Mouse (Mus musculus) forebrain, embryonic 16.5 days (tissue): ENCODE results near the gene Actn1. TPM values are rescaled to one million over a fixed set of nuclear protein-coding genes. Genes with fewer than 3 reads are reported as not detected.

Experiments
- ATAC-seq: fragments of 200-750 bp; cut with Nextera tagmentation; 2 replicates; pipeline ENCODE4 v1.8.0; 2017; ENCODE audit warnings: mild to moderate bottlenecking, moderate library complexity
- H3K27ac ChIP-seq: fragments of 300-500 bp; sonication (generic); 2 replicates; pipeline ENCODE4 v1.5.1; 2014; ENCODE audit warnings: low read length, control low read depth
- H3K27me3 ChIP-seq: fragments of 300-500 bp; sonication (generic); replicated peaks from 2 replicates; pipeline ENCODE4 v1.6.1; 2014; ENCODE audit warnings: low read length; ENCODE audit not compliant: control insufficient read depth, insufficient read depth
- H3K36me3 ChIP-seq: fragments of 300-500 bp; sonication (generic); 2 replicates; pipeline ENCODE4 v1.6.1; 2014; ENCODE audit not compliant: control insufficient read depth, insufficient read depth
- H3K4me1 ChIP-seq: fragments of 300-500 bp; sonication (generic); replicated peaks from 2 replicates; pipeline ENCODE4 v1.6.1; 2014; ENCODE audit warnings: low read length; ENCODE audit not compliant: control insufficient read depth, insufficient read depth
- H3K4me2 ChIP-seq: fragments of 300-500 bp; sonication (generic); 2 replicates; pipeline ENCODE4 v1.6.1; 2014; ENCODE audit warnings: mild to moderate bottlenecking, low read length, control low read depth
- H3K4me3 ChIP-seq: fragments of 300-500 bp; sonication (generic); replicated peaks from 2 replicates; pipeline ENCODE4 v1.5.1; 2014; ENCODE audit warnings: mild to moderate bottlenecking, low read length, control low read depth
- H3K9ac ChIP-seq: fragments of 300-500 bp; sonication (generic); replicated peaks from 2 replicates; pipeline ENCODE4 v1.6.1; 2014; ENCODE audit warnings: low read depth, low read length, control low read depth
- H3K9me3 ChIP-seq: fragments of 300-500 bp; sonication (generic); 2 replicates; pipeline ENCODE4 v1.6.1; 2016; ENCODE audit warnings: low read length; ENCODE audit not compliant: control insufficient read depth
- WGBS: fragments of 180-500 bp; shearing (Covaris S2); extraction: QIAGEN DNeasy Blood & Tissue Kit; methylation state at CpG from one replicate; pipeline ENCODE4 v1.1.7; 2014; 5-methylcytosine and 5-hydroxymethylcytosine counted together
- polyA plus RNA-seq: library from polyadenylated mRNA; unstranded; fragments of >200 nt; fragmentation: Nextera tagmentation; extraction: Ambion mirVana; gene quantifications from 2 replicates; pipeline ENCODE4 v1.2.1, GENCODE M21; 2015

Actn1 gene
- polyA plus RNA-seq: 8.9 and 11.0 TPM in 2 replicates

DNA sequence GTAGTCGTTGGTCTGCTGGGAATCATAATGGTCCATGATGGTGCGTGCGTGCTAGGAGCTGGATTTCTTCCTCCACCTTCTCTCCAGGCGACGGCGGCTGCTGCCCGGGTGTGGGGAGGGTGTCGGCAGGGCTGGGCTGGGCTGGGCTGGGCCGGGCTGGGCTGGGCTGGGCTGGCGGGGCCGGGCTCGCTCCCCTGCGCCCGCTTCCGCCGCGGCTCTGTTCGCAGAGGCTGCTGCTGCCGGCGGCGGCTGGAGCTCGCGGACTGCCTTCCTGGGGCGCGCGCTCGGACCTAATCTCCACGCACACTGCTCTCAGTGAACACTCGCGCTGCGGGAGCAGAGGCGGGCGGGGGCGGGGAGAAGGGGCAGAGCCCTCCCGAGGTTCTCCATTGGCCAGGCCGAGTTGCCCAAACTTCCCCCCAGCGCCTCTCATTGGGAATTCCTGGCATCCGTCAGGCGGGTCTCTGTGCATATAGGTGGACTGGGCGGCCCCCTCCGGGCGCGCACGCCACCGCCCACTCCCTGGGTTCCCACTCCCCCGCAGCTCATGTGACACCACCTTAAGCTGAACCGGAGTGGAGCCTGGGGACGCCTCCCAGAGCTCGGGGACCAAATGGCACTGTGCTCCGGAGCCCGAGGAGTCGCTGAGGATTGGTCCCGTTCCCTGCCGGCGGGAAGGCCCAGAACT is at the start of gene Actn1:
Gene Actn1 (minus strand): TSS at position 316 of the 688 bp plus-strand sequence.
- H3K27ac ChIP-seq: peak within 1 kb of the TSS; percentile 88
- H3K4me2 ChIP-seq: peak within 1 kb of the TSS; percentile 78
- no peaks in the 10 kb centered on the region for H3K9me3 ChIP-seq
- H3K9ac ChIP-seq: peak within 1 kb of the TSS; percentile 84
- H3K27me3 ChIP-seq: no peaks in the 10 kb centered on the region
- H3K4me1 ChIP-seq: peaks cover 14% of the 10 kb centered on the region
- peak; percentile 97 for ATAC-seq
- H3K4me3 ChIP-seq: peak within 1 kb of the TSS; percentile 88
- WGBS: 0% methylated on average over 49 of the region's 55 CpGs
- no peaks in the 10 kb centered on the region for H3K36me3 ChIP-seq

DNA sequence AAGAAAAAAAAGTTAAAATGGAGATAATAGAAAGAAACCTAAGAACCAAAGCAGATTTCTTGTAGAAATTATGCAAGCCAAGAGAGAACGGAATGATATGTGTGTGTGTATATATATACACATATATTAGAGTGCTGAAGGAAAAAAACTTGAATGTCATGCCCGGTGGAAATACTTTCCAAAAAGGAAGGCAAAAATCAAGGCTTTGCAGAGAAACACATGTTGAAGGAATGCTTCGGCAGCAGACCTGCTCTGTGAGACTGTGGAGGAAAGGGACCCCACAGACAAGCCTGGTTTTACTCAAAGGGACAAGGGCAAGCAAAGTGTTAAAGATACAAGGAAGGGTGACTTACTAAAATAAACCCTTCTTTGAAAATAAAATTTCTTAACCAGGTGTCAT is 47.4 kb upstream of the Actn1 start:
- no peak for ATAC-seq
- Histone ChIP-seq H3K9ac (no peak overlapping the region), H3K27ac (no peak overlapping the region), H3K36me3 (no peaks in the 10 kb centered on the region), H3K4me1 (no peaks in the 10 kb centered on the region), H3K4me2 (no peak overlapping the region), H3K27me3 (no peaks in the 10 kb centered on the region), H3K4me3 (no peak overlapping the region), H3K9me3 (no peaks in the 10 kb centered on the region)
- whole genome bisulfite sequencing: 84% methylated on average over 3 of the region's 3 CpGs

DNA sequence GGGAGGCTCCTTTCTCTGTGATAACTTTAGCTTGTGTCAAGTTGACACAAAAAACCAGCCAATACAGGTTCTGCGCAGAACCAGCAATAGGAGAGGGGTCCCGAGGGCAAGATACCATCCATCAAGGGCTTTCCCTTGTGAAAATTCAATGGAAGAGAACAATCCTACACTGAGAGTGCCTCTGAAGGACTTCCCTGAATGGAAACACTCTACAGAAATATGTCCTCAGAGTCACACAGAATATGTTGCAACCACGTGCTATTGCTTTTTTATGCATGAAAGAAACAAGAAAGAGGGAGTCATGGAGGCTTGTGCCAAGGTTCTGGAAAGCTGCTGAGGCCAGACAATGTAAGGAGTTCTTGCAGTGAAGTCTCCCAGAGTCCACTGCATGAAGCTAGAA is 44.3 kb upstream of the Actn1 start:
- H3K27me3 ChIP-seq: no peaks in the 10 kb centered on the region

DNA sequence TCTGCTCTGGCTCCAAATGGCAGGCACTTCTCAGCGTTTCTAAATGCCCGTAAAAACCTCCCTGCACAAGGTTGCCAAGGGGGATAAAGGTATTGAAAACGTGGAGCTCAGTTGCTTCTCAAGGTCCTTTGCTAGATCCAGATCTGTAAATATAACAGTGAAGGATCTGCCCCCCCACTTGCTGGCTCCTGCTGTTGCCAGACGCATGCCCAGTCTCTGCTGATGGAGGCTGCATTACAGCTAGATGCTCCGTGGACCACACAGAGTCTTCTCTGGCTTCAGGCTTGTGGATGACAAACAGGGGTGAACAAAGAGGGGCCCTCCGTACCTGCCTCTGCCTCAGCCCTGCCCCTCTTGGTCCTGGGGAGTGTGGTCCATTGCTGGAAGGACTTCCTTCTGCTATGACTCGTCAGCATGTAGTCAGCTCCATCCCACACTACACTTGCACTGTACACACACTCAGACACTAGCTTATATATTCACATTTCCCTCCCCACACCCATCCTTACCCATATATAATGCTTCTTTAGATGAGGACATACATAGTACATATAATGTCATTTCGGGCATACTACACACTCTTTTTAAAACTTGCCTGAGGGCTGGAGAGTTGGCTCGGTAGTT is 40.8 kb upstream of the Actn1 start:
- no peak overlapping the region for H3K4me2 ChIP-seq
- WGBS: 75% methylated on average over 9 of the region's 9 CpGs
- H3K27me3 ChIP-seq: no peaks in the 10 kb centered on the region
- H3K4me1 ChIP-seq: no peaks in the 10 kb centered on the region
- H3K9me3 ChIP-seq: no peaks in the 10 kb centered on the region
- H3K9ac ChIP-seq: no peak overlapping the region
- no peak for ATAC-seq
- H3K36me3 ChIP-seq: no peaks in the 10 kb centered on the region
- H3K27ac ChIP-seq: no peak overlapping the region
- no peak overlapping the region for H3K4me3 ChIP-seq

More for the DNA sequence above, 44.3 kb upstream of the Actn1 start:
- H3K4me1 ChIP-seq: no peaks in the 10 kb centered on the region
- H3K4me2 ChIP-seq: no peak overlapping the region
- WGBS: 88% methylated on average over 3 of the region's 3 CpGs
- H3K27ac ChIP-seq: no peak overlapping the region
- ATAC-seq: no peak
- no peaks in the 10 kb centered on the region for H3K36me3 ChIP-seq
- no peak overlapping the region for H3K4me3 ChIP-seq
- no peak overlapping the region for H3K9ac ChIP-seq
- no peaks in the 10 kb centered on the region for H3K9me3 ChIP-seq

DNA sequence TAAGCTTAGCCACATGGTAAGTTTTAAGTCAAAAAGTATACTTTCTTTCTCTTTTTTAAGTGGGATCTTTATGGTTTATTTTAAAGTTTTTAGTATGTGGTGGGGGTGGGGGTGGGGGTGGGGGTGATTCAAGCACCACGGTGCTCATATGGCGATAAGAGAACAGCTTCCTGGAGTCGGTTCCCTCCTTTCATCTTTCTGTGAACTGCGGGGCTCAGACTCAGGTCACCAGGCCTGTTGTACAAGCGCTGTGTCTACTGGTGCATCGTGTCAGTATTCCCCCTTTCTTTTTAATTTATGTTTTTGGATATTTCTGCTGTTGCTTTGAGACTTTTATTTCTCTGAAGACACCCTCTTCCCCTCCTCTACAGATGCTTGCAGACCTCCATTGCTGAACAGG is 38.5 kb upstream of the Actn1 start:
- no peak for ATAC-seq
- Histone ChIP-seq H3K36me3 (no peaks in the 10 kb centered on the region), H3K4me1 (no peaks in the 10 kb centered on the region), H3K27ac (no peak overlapping the region), H3K9ac (no peak overlapping the region), H3K9me3 (no peaks in the 10 kb centered on the region), H3K4me2 (no peak overlapping the region), H3K4me3 (no peak overlapping the region), H3K27me3 (no peaks in the 10 kb centered on the region)
- WGBS: 86% methylated on average over 6 of the region's 6 CpGs

DNA sequence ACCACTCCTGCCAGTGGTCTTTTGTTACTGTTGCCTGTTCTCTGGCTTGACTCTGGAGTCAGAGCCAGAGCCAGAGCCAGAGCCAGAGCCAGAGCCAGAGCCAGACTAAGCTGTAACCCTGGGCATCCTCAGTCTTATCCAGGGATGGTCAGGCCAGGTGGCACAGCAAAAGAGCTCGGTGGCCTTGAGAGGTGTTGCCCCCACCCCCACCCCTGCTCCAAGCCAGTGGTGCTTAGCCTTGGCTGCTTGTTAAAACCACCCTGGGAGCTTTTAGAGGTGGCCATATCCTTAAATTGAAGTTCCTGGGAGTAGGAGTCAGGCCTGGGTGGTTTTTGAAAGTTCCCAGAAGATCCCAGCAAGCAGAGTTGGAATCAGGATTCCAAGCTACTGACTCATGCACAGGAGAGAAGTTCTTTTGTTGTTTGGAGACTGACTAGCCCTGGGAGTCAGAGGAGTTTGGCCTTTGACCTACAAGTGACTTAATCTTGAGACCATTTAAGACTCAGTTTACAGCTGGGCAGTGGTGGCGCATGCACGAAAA is 31.8 kb upstream of the Actn1 start:
- WGBS: 74% methylated on average over 3 of the region's 3 CpGs
- Histone ChIP-seq H3K36me3 (no peaks in the 10 kb centered on the region), H3K4me2 (no peak overlapping the region), H3K9ac (no peak overlapping the region), H3K27me3 (no peaks in the 10 kb centered on the region), H3K27ac (no peak overlapping the region), H3K4me1 (peaks cover 5% of the 10 kb centered on the region; the same call in 1 of the 2 replicates), H3K9me3 (no peaks in the 10 kb centered on the region), H3K4me3 (no peak overlapping the region)
- ATAC-seq: no peak

DNA sequence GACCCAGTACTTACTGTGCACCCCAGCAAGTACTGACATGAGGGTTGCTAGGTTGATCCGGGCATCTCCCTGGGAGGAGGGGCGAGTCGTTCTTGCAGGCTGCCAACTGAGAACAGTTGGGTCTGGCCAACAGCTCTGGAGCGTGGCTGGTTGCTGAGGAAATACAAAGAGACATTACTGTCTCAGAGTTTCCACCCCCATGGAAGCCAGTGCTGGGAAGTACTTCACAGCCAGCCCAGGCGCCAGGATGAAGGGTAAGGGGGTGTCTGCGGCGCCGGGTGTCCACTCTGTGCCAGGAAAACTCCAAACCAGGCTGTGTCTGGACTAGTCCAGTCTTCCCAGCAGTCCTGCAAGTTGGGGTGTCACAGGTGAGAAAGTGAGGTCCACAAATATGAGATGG is 30.8 kb upstream of the Actn1 start:
- Histone ChIP-seq H3K9ac (no peak overlapping the region), H3K27me3 (no peaks in the 10 kb centered on the region), H3K9me3 (no peaks in the 10 kb centered on the region), H3K4me3 (no peak overlapping the region), H3K4me1 (peaks cover 5% of the 10 kb centered on the region; the same call in 1 of the 2 replicates), H3K27ac (no peak overlapping the region), H3K4me2 (no peak overlapping the region), H3K36me3 (no peaks in the 10 kb centered on the region)
- 82% methylated on average over 8 of the region's 8 CpGs for whole genome bisulfite sequencing
- no peak for ATAC-seq

DNA sequence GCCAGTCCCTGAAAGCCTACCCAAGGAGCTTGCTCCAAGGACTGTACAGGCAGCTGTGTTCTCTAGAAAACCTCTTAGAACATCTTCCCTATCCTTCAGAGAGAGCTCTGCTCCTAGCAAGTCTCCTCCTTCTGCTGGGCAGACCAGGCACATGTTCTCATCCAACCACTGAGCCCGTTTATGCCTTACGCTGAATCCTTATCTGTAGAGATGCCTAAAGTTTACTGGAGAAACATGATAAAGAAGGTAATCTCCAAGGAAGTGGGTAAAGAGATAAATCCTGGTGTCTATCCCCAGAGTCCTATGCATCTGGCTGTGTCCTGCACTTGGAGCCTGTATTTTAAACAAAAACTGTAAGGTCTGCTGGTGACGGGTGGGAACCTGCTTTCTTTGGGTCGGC is 30.3 kb upstream of the Actn1 start:
- WGBS: 90% methylated on average over 4 of the region's 4 CpGs
- Histone ChIP-seq H3K9ac (no peak overlapping the region), H3K4me1 (peaks cover 5% of the 10 kb centered on the region; the same call in 1 of the 2 replicates), H3K27ac (no peak overlapping the region), H3K9me3 (no peaks in the 10 kb centered on the region), H3K27me3 (no peaks in the 10 kb centered on the region), H3K4me2 (no peak overlapping the region), H3K36me3 (no peaks in the 10 kb centered on the region), H3K4me3 (no peak overlapping the region)
- no peak for ATAC-seq

DNA sequence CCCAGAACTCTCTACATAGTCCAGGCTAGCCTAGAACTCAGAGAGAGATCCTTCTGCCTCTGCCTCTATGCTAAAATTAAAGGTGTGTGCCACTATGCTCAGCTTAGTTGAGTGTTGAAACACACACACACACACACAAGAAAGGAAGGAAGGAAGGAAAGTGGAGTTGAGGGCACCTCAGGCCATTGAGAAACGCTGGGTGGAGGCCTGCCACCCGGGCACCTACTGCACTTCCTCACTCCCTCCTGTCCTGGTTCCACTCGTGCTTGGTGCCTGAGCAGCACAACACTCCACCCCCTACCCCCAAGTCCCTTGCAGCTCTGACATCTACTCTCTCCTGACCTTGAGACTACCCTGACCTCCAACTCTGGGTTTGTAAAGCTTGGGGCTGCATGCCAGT is 29.6 kb upstream of the Actn1 start:
- H3K9ac ChIP-seq: no peak overlapping the region
- peaks cover 5% of the 10 kb centered on the region; the same call in 1 of the 2 replicates for H3K4me1 ChIP-seq
- no peak for ATAC-seq
- H3K36me3 ChIP-seq: no peaks in the 10 kb centered on the region
- no peak overlapping the region for H3K4me2 ChIP-seq
- H3K4me3 ChIP-seq: no peak overlapping the region
- no peaks in the 10 kb centered on the region for H3K27me3 ChIP-seq
- no peak overlapping the region for H3K27ac ChIP-seq
- 73% methylated on average over 3 of the region's 3 CpGs for WGBS
- H3K9me3 ChIP-seq: no peaks in the 10 kb centered on the region
